Mouse (Mus musculus): Measurements from ENCODE around the gene Lrch4. TPM values are rescaled to one million over a fixed set of nuclear protein-coding genes. Genes with fewer than 3 reads are reported as not detected.
"Not testable (repeated sequence)": the region's sequence is repeated elsewhere in the genome, so short reads cannot be mapped to it uniquely, and the experiment has no call there.

Gene Lrch4
- polyA plus RNA-seq, 1 experiment, result 17.4 TPM

DNA sequence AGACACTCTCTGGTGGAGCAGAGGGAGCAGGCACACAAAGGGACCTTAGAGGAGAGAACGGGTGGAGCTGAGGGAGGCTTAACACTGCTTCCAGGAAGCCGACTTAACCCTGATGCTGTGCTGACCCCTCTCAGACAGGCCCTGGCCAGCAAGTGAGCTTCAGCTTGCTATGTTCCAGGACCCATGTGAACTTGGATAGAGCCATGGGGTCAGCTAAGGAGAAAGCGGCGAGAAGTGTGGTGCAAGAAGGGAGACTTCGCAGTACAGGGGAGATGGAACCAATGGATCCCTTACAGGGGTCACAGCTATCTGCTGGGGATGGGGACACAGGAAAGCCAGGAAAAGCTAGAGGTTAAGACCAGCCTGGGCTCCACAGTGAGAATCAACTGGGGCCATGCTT is 15.8 kb upstream of the Lrch4 start:
- no peak for DNase-seq (ENCODE audit: low spot score)

DNA sequence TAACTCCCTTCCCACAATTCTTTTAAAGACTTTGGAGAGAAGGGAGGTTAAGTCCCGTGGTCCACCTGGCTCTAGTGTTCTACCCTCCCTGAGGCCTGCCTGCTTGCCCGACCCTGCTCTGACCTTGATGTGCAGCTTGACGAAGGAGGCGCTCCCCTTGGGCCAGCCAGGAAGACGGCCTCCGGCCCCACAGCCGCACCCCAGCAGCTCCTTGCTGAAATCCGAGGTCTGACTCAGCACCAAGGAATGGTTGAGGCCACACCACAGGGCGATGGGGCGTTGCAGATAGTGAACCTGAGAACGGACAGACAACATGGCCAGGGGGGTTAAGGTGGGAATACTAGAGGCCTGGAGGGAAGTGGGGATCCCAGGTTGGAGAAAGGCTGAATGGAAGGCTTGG is 15.4 kb upstream of the Lrch4 start, which contains the start of gene Pcolce:
TSS of gene Pcolce (minus strand) at position 235 of the 400 bp plus-strand sequence.
- DNase-seq (ENCODE audit: low spot score), result peak; percentile 56

DNA sequence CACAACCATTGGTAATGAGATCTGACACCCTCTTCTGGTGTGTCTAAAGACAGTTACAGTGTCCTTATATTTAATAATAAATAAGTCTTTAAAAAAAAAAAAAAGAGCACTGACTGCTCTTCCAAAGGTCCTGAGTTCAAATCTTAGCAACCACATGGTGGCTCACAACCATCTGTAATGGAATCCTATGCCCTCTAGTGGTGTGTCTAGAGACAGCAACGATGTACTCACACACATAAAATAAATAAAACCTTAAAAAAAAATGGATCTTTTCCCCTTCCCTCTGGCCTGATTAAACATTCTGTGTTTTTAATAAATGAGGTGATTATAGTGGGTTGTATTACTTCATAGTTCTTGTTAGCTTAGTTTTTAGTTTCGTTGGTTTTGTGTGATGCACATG is 14.0 kb upstream of the Lrch4 start:
- DNase-seq (ENCODE audit: low spot score), result not testable (repeated sequence)

DNA sequence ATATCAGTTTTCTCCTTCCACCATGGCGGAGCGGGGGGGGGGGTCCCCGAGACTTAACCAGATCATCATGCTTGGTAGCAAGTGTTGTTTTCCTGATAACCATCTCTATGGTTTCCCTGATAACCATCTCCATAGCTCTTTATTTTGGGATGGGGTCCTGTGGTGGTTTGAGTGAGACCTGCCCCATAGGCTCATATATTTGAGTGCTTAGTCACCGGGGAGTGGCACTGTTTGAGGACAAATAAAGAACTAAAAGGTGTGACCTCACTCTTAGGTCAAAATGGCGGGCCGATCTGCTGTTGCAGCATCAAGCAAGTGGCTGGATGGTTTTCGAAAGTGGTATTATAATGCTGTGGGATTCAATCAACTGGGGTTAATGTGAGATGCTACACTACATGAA is 13.6 kb upstream of the Lrch4 start:
- DNase-seq (ENCODE audit: low spot score), result no peak

DNA sequence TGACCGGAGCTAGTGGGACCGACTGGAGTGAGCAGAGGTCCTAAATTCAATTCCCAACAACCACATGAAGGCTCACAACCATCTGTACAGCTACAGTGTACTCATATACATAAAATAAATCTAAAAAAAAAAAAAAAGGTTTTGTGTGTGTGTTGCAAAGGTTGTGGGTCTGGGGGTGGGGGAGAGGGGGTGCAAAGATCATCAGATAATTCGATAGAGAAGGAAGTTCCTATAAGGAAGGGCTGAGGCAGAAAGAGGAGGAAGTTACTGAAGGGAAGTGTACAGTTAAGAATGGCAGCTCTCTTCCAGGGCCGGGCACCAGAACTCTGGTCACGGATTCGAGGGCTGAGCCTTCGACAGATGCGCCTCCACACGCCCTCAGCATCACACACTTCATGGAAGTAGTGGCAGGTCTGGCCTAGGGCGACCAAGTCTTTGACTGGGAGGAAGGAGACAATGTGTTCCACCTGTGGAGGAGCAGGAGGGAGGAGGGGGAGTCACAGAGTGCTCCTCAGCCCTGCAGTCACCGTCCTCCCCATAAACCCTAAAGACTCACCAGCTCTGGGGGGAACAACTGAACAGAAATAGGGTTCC is 4.9 kb upstream of the Lrch4 start:
- no peak for DNase-seq (ENCODE audit: low spot score)

DNA sequence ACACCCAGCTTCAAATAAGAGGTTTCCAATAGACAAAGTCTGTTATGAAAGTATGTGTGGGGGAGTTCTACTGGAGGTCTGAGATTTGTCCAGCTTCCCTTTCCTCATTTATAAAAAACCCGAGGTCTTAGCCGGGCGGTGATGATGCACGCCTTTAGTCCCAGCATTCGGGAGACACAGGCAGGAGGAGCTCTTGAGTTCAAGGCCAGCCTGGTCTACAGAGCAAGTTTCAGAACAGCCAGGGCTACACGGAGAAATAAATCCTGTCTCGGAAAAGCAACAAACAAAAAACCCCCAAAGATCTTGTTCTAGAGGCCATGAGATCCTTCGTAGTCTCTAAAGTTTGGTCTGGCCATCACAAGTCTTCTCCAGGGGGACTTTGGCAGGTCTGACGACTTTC is 930 bp upstream of the Lrch4 start:
- DNase-seq (ENCODE audit: low spot score), result no peak

DNA sequence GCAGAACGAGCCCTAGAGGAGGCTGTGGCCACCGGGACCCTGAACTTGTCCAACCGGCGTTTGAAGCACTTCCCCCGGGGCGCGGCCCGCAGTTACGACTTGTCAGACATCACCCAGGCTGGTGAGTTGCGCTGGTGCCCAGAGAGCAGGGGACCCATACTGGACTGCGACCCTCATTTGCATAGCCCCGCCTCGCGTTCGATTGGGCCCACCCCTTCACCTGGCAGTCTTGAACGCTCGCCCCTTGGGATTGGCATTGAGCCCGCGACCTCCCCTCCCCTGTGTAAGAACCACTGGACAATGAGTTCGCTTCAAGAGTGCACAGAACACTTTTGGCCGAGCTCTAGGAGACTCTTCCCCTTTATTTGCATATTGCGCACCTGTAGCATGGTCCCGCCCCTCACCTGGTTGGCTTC is 393 bp downstream of the Lrch4 start:
- no peak for DNase-seq (ENCODE audit: low spot score)

DNA sequence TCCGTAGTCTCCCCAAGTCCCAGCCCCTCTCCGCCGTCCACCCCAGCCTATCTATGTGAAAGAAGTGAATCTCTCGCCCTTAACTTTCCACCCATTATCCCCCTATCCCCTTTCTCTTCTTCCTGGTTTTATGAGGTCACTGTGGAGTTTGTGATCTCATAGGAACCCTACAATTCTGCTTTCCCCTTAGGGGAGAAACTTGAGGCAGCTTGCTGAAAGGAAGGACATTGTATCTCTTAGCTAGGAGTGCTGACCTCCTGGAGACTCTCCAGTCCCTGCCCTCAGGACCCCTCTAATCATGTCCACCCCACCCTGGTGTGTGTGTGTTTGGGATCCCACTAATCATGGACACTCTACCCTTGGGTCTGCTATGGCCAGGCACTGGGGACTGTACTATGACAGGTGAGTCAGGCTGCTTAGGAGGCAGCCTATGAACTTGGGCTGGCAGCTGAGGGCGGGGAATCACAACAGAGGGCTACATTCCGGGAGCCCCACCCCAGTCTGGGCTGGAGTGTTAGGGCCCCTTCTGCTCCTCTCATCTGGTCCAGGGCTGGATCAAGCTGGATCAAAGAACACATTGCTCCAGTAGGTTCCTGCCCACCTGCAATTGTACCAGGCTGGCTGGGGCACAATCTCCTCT is 1.1 kb downstream of the Lrch4 start:
- no peak for DNase-seq (ENCODE audit: low spot score)

DNA sequence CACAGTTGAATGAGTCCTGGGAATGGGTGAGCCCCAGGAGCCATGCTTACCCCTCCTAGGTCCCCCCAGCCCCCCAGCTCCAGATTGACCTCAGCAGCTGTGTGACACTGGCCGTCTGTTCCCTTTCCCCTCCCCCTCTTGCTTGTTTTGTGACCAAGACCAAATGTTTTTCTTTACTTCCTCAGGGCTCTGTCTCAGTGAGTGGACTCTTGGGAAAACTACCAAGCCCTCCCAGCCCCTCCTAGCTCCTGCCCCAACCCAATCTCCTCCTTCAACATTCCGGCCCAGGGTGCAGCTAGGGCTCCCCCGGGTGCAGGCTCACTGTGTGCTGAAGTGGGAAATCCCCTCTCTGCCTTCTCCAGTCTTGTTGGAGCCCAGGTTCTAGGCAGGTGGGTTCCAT is 1.7 kb downstream of the Lrch4 start:
- DNase-seq (ENCODE audit: low spot score), result no peak

DNA sequence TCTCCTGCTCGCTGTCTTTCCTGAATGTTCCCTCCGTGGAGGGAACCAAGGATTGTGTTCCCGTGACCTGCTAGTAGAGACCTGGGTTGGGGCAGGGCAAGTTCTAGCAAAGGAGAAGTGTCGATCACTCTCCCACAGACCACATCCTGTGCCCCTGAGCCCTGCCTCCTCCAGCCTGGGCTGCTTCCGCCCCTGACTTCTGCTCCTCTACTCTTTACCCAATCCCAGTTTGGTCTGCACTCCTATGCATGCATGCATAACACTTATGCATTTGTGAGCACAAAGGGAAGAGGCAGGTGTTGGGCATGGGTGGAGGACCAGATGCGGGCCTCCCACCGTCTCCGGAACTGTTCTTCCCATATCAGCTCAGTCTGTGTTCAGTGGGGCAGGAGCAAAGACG is 2.2 kb downstream of the Lrch4 start:
- no peak for DNase-seq (ENCODE audit: low spot score)

DNA sequence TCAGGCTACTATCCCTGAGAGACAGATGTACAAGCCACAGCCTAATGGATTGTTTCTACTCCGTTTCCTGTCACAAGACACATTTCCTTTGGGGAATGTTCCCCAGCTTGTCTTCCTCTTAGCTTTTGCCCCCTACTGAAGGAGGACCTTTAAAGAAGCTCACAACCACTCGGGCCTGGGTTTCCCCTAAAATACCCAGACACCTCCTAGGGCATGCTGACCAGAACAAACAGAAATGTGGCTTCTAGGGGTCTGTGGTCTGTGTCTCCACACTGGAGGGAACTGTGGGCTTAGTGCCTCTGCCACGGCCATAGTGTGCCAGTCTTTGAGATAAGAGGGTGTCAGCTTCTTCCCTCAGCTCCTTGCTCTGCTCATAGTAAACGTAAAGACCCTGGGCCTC is 2.7 kb downstream of the Lrch4 start:
- no peak for DNase-seq (ENCODE audit: low spot score)

DNA sequence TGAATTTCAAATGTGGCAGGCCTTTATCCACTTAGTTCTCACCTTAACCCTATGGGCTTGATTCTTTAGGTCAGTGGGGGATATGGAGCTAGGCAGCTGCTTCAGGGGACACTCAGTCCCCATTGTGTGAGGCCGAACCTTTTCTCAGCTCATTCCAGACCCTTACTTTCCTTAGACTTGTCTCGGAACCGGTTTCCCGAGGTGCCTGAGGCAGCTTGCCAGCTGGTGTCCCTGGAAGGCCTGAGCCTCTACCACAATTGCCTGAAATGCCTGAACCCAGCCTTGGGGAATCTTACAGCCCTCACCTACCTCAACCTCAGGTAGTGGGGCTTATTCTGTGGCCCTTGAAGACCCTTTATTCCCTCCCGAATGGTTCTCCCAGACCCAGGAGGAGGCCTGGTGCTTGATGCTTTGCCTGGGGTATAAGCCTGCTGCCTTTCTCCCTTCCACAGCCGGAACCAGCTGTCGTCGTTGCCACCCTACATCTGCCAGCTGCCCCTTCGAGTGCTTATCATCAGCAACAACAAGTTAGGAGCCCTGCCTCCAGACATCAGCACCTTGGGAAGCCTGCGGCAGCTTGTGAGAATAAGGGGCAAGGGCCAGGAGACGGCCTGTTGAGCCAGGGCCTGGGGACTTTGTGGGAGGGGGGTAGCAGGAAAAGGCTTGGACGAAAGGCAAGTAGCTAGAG is 4.6 kb downstream of the Lrch4 start:
- no peak for DNase-seq (ENCODE audit: low spot score)

DNA sequence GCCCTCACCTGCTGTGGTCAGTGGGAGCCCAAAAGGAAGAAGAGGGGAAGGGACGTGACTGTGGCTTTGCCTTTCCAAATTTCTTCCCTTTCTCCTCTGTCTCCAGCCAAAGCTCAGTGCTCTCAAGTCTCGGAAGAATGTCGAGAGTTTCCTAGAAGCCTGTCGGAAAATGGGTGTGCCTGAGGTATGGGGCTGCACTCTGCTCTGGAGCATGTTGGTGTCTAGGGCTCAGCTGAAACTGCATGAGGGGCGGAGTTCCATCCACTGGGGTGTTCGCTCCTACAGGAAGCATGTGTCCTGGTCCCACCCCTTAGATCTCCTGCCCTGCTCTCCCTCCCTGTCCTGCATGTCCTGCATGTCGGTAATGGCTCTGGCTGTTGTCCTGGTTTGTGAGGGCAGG is 10.6 kb downstream of the Lrch4 start:
- DNase-seq (ENCODE audit: low spot score), result no peak

DNA sequence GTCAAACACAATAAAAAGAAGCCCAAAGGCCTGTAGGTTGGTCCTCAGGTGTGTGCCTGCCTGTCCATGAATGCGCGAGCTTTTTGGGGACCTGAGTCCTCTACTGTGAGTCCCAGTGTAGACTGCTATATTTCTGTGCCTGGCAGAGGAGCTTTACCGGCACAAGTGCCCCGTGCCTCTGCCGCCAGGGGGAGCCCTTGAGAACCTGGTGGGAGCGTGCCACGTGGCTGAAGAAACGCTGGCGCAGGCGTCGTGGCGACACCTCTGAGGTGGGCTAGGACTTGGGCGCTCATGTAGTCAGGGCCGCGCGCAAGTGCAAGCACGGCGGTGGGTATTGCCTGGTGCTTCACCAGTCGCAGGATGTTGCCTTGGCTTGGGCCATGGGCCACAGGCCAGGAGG is 12.1 kb downstream of the Lrch4 start, which contains the start of gene Sap25:
TSS of gene Sap25 (plus strand) at position 281 of the 400 bp plus-strand sequence.
- DNase-seq (ENCODE audit: low spot score), result no peak

DNA sequence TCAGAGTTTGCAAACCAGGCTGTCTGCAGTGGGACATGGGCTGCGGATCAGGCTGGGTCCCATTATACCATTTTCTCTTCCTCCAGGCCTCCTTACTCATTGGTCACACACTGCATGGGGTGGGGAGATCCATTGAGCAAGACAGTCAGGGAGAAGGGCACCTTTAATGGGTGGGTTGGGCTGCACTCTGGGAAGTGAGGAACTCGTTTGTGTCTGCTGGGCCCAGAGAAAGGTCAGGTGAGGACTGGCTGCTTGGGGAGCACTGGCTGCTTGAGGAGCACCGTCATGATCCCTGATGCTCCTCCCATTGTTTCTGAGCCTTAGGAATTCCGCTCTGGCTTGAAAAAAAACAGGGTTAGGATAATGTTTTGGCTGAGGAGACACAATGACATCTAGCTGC is 14.0 kb downstream of the Lrch4 start:
- no peak for DNase-seq (ENCODE audit: low spot score)

DNA sequence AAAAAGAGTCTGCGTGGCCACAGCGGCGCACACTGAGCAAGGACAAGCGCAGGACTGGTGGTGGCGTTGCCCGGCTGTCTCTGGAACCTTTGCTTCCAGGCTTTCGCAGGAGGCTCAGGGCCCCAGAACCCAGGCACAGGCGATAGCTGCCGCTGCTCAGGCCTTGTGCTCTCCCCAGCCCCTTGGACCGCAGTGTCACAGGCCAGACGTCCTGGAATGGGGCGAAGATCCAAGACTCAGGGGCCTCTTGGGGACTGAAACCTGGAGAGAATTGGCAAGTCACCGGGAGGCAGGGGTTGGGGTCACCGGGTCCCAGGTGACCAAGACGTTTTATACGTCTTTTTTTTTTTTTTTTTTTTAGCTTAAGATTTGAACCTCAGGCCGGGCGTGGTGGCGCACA is 15.6 kb downstream of the Lrch4 start:
- no peak for DNase-seq (ENCODE audit: low spot score)

DNA sequence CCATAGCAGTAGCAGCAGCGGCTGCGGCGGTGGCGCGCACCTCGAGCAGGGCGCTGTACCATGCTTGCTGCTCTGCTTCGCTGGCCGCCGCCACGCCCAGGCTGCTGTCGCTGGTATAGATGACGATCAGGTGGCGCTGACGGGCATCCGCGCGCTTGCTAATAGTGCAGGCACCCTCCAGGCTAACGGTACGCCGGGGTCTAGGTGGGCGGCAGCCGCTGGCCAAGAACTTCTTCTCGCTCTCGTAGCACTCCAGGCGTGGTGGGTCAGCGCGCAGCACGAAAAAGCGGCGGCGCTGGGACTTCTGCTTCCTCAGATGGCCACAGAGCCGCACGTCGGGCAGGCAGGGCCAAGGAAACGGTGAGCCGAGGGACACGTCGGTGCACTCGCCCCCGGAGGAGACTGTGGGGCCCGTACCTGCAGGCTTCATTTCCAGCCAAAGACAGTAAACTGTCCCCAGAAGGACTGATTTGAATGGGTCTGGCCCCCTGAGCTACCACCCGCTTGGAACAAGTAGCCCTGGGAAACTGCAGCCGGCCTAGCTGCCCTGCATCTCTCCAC is 16.2 kb downstream of the Lrch4 start:
- no peak for DNase-seq (ENCODE audit: low spot score)

DNA sequence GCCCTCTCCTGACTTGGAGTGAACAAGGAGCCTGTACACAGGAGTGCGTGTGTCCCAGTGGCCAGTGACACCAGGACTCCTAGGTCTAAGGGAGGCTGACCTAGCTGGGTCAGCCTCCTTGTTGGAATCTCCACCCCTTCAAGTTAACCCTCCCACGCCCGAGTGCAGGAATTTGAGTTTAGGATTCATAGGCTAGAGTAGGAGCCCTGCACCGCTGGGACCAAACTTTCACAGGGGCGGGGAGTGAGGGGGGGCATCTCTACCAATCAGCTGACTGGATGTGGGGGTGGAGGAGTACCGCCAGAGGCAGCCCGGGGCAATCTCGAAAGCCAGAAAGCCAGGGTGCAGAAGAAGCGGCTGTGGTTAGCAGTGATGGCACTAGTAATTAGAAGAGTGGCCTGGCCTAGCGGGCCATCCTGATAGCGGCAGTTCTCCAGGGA is 16.8 kb downstream of the Lrch4 start, which contains the start of gene Irs3:
TSS of gene Irs3 (minus strand) at position 63 of the 440 bp plus-strand sequence.
- no peak for DNase-seq (ENCODE audit: low spot score)

DNA sequence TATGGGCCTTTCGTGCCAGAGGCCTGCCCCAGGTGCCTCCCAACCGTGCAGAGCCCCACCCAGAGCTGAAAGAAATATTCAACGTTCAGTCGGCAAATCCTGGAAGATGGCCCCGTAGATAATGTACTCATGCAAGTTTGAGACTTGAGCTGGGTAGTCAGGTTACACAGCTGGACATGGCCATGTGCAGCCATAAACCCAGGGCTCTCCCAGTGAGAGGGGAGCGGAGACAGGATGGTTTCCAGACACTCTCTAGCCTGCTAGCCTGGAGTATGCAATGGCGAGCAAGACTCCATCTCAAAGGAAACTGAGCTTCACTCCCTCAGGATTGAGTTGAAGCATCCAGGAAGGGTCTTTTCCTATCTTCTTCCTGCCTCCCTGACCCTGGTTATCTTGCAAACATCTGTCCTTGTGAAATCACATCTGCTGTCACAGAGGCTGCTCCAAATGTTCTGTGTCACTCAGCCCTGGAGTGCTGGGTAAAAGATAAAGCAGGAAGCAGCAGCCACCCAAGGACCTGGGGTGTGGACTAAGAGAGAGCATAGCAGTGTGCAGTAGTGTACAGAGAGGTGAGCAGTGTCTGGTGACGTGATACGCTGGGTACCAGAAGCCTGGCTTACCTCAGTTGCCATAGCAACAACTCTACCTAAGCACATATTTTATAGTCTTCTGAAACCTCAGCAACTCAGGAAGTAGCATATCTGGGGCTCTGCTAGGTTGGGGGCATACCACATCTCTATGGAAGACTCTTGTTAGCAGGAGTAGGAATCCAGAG is 19.1 kb downstream of the Lrch4 start:
- no peak for DNase-seq (ENCODE audit: low spot score)

DNA sequence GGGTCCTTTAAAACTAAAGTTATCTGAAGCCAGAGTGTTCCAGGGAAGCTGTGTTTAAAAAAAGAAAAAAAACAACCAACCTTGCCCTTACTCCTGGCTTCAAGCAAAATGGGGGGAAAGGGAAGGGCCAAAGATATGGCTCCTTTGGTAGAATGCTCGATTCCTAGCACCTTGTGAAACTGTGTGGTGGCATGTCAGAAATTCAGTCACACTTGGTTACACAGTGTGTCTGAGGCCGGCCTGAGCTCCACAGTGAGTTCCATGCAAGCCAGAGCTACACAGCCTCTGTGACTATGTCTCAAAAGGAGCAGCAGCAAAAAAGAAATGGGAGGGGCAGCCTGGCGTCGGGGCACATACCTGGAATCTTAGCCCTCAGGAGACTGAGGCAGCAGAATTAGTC is 20.3 kb downstream of the Lrch4 start:
- DNase-seq (ENCODE audit: low spot score), result no peak

DNA sequence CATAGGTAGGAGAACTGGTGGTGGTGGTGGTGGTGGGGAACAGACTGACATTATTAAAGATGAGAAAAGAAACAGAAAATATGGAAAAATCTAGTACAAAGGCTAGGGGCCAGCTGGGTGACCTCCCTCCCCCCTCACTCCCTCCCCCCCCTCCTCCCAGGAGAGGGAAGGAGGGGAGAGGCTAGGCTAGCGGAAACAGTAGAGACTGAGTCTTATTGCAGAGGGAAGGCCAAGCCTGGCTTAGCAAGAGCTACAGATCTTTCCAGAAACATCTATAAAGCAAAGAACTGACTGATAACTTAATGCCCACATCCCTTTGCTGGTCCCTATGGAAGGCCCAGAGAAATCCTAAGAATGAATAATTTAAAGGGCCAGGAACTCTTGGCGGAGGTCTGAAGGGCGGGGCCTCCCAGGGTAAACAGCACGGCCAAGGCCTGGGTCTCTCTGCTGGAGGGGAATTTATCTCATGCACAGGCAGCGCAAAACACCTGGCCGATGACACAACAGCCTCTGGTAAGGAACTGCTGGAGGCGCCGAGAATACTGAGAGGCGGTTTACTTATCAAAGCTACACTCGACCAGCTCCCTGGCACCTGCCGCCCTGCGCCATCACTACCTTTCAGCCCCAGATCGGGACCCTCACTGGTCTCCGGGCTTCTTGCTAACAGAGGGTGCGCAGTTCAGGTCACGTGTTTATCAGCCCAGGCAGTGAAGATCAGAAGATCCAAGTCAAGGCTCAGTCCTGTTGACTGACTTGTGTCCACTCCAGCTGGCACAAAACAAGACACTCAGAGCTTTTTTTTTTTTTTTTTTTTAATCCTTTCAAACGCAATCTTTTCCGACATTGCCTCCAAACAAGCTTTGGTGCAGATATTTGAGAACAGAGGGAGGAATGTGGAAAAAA is 21.0 kb downstream of the Lrch4 start:
- no peak for DNase-seq (ENCODE audit: low spot score)

All from urinary bladder, adult 2 months (tissue).